Mouse (Mus musculus) bone marrow, adult 2 months (tissue): Measurements from ENCODE around the gene Grn.
A peak's percentile ranks its signal among the peaks of the same experiment; 100 is the strongest.

Experiments used
- CTCF ChIP-seq: fragments of 200-500 bp; IDR thresholded peaks from 2 replicates; pipeline ENCODE4 v1.5.1; 2011; ENCODE audit warnings: low read length, control low read depth; ENCODE audit not compliant: control insufficient read depth, insufficient read depth
- POLR2A ChIP-seq: fragments of 200-500 bp; IDR thresholded peaks from 2 replicates; pipeline ENCODE4 v1.6.1; 2011; ENCODE audit warnings: low read depth, mild to moderate bottlenecking, control low read depth, low read length, borderline replicate concordance; ENCODE audit not compliant: control insufficient read depth

- TF ChIP-seq CTCF (no peak), POLR2A (peak; percentile 60)
Measured at GRCm38 (mm10) chr11:102408344-102408876, 21.7 kb upstream of the Grn start.
